Mouse (Mus musculus) G1E-ER4 (cell line): Measurements from ENCODE around the gene Sec24d. TPM values are rescaled to one million over a fixed set of nuclear protein-coding genes. Genes with fewer than 3 reads are reported as not detected.

Experiments used
- GATA1 ChIP-seq: IDR thresholded peaks from one replicate; pipeline ENCODE4 v1.8.0; 2012; ENCODE audit warnings: low read length, inconsistent platforms
- polyA plus RNA-seq: library from polyadenylated mRNA; stranded (reverse); fragments of >175 nt; gene quantifications from 2 replicates; pipeline ENCODE4 v1.2.3, GENCODE M21; 2012

Sec24d gene
- polyA plus RNA-seq, 1 experiment: not detected

GRCm38 (mm10) chr3:123350602-123351001 lies 83.3 kb downstream of the Sec24d start:
- TF ChIP-seq GATA1: no peak

DNA sequence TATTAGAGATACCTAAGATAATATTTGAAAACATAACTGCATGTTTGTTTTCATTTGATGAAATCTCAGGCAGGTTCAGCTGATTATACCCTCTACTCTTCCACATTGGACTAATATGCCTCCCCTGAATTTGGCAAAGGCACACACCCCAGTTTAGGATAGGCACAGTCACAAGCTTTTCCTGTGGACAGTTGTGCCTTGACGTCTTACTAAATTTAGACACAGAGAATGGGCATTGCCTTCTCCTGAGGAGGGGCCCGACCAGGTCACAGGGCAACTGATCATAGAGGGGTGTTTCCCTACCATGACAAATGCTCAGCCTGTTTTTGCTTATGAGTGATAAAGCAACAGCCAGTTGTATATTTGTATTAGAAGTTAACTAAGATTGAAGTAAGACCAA lies 84.3 kb downstream of the Sec24d start:
- TF ChIP-seq GATA1: no peak

DNA sequence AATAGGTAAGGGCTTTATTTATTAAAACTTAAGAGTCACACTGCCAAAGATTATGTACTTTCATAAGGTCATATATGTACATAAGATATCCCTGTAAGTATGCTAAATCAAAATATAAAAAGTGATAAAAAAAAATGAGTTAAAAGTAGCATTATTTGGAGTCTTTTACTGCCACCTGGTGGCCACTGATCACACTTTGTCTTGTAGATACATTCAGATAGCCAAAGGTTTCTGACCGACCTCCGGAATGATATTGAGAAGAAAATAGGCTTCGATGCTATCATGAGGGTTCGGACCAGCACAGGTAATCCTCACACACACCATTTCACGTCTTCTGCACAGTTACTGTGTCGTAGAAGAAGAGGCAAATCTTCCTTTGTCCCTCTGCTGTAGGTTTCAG lies 85.9 kb downstream of the Sec24d start:
- no peak for TF ChIP-seq GATA1

GRCm38 (mm10) chr3:123353661-123354060 lies 86.4 kb downstream of the Sec24d start:
- TF ChIP-seq GATA1: no peak

DNA sequence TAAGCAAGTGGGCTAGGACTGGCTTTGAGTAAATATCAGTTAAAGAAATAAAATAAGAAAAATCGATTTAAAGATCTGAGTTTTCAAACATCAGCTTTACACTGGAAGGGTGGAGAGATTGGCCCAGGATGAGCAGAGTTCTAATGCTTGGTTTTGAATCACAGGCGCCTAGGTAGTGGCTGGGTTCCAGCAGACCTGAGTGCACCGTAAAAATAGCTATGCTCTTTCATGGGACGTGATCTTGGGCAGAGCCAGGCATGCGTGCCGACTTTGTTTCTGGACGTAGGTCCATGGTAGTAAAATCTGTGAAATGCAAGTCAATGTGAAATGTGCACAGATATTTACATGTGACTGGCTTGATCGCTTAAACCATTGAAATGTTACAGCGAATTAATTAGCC lies 87.1 kb downstream of the Sec24d start:
- no peak for TF ChIP-seq GATA1

DNA sequence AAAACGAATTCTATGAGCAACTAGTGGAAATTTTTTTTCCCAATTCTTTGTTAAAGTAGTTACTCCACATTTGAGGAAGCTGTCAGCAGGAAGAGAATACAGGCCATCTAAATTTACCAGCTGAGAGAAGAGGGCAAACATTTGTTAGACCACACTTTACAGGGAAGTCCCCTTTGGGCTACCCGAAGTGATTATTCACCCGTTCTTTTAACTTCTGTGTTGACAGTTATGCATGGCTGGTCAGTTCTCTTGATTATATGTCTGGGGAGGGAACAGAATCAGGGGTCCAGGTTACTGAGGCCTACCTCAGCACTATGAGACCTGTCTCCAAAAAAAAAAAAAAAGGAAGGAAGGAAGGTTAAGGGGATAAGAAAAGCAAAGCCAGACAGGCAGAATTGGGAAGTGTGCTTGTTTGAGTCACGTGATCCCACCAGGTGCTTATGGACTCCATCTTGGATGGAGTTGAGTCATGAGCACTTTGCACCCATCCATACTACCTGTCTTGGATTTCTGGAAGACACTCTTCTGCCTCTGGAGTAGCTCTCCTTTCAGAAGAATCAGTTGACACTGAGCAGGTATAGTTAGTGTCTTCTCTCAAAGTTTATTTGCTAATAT lies 89.2 kb downstream of the Sec24d start:
- no peak for TF ChIP-seq GATA1

- TF ChIP-seq GATA1: no peak
Measured at GRCm38 (mm10) chr3:123369161-123369560, 101.9 kb downstream of the Sec24d start.

- TF ChIP-seq GATA1: no peak
Measured at GRCm38 (mm10) chr3:123370927-123371326, 103.7 kb downstream of the Sec24d start.

DNA sequence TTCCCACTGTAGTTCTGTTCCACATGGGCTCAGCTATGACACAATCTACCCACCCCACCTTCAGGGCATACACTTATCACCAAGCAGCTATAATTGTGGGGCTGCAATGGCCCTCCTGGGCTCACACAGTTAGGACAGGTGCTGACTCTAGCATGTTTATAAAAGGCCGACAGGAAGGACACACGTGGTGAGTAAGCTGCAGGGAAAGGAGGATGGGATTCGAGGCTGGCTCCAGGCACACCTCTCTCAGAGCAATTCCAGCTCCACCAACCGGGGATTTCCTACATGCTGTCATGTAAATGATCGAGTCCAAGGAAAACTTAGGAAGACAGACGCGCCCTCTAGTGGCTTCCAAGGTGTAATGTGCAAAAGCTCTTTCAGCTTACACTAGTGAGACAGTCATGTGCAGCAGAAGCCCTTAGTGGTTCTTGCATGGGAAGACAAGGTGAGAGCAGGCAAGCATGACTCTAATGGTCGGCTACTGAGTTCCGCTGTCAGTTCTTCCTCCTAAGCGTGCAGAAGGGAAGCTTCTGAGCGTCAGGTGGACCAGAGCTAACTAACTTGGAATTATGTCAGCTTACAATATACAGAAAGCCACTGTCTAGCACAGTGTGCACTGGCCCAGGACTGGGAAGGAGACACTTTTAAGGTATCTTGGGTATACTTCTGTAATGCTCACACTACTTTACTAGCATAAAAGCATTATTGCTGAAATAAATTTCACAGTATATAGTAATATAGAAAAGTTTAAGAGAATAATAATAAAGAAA lies 104.7 kb downstream of the Sec24d start:
- no peak for TF ChIP-seq GATA1

GRCm38 (mm10) chr3:123376562-123376961 lies 109.3 kb downstream of the Sec24d start:
- no peak for TF ChIP-seq GATA1

DNA sequence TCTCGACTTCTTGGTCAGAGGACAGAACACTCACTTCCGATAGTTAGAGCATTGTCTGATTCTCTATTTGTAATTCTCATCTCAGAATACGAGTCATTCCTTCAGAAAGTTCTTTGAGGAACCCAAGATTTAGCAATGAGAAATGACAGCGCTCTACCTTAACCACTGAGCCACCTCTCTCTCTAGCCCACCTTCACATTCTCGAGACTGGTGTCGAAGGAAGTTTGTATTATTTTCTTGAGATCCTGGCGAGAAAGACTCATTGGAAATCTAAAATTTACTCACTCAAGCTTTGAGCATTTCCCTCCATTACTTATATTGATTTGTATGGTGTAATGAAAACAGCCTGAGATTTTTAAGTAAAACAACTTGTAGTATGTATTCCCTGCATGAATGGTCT lies 117.2 kb downstream of the Sec24d start:
- no peak for TF ChIP-seq GATA1

GRCm38 (mm10) chr3:123385118-123385485 lies 117.8 kb downstream of the Sec24d start:
- TF ChIP-seq GATA1: no peak

- TF ChIP-seq GATA1: no peak
Measured at GRCm38 (mm10) chr3:123385486-123386156, 118.4 kb downstream of the Sec24d start, which contains the start of gene Mettl14. TSS of gene Mettl14 (minus strand) at chr3:123386108.

DNA sequence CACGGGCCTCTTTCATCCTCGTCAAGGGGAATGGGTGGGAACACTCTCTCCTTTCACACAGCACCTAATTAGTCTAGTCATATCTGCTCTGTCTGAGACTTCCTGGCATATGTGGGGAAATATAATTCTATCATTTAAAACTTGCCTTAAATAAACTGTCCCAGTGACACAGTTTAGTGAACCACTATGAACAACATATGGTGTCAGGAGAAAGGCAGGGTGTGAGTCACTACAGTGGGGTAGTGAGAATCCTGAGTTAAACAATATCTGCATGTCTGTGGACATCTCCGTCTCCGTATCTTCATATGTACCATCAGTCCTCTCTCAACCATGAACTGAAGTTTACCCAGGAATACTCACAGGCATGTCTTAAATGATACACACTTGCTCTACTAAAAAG lies 123.9 kb downstream of the Sec24d start:
- no peak for TF ChIP-seq GATA1

- no peak for TF ChIP-seq GATA1
Measured at GRCm38 (mm10) chr3:123395611-123396010, 128.4 kb downstream of the Sec24d start.

DNA sequence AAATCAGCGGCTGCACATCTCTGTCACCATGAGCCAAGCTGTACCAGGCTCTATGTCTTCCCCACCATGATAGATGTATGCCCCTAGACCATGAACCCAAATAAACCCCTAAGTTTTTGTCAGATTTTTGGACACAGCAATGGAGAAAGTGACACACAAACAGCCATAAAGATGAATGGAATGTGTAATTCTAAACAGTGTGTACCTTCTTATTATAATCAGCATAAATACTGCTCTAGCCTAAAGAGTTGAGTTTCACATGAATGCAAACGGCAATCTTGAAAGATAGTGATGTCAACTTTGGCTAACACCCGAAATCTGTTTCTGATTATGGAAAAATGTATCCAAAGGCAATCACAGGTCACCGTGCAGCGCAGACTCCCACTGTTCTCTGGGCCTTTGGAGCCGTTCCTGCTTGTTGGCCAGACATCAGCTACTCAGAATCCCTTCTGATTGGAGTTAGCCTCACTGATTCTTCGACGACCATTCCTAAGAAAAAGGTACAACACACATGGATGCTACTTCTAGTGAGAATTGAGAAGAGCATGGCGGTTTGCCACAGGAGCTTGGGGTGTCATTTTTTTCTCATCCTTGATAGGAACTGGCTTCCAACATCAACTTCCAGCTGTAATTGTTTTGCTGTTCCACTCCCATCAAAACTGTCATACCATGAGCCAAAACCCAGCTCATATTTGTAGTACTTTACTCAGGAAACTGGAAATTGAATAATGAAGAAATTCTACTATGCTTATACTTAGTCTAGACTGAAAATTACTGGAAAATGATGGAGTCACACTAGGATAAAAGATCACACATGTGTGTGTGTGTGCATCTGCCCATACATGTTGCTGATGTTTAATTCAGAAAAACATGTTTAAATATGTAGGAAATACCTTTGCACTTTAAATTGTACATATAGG lies 130.6 kb downstream of the Sec24d start:
- no peak for TF ChIP-seq GATA1

DNA sequence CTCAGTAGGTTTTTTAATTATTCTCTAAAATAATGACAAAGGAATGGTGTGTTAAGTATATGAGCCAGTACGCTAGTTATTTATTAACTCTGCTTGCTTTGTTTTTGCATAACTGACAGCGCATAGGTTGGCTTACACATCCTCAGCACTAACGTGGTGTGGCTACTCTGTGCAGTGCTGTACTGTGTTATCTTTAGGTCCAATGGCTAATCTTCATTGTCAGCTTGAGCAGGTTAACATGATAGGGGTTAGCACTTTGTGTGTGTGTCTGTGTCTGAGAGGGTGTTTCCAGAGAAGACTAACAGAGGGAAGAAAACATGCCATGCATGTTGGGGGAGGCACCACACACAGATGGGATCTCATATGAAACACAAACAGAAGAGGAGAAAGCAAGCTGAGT lies 137.7 kb downstream of the Sec24d start:
- no peak for TF ChIP-seq GATA1
